In genomic region chr12:33456242-33456641, GRCm38 (mm10) we compare ENCODE assay signal across 18 mouse cellular contexts. TPM values are rescaled to one million over a fixed set of nuclear protein-coding genes. Genes with fewer than 3 reads are reported as not detected.
DNase-seq lines count a peak whose midpoint lies in the region; ATAC-seq and TF ChIP-seq lines count a peak whose summit lies in the region.
"Had no signal": no experiment of that assay in that cellular context is flagged by ENCODE, and none has a peak within 500 bp of the region (broad histone marks: within the 10 kb centered on the region; RNA-seq: fewer than 3 reads in every experiment).

No protein-coding gene starts in this region.

- no peak overlapping the region for H3K4me3 ChIP-seq in gastrocnemius, adult 2 months
- no peak overlapping the region for H3K4me3 ChIP-seq in kidney, postnatal 0 days (replicated peaks; ENCODE audit: low read depth, low read length)
- H3K4me3 ChIP-seq: embryonic facial prominence, embryonic 12.5 days; forebrain, embryonic 13.5 days; limb, embryonic 13.5 days; lung, embryonic 15.5 days; midbrain, embryonic 15.5 days; neural tube, embryonic 15.5 days had no signal

- DNase-seq in gastrocnemius, adult 2 months, result no peak
- no peak for DNase-seq in gastrocnemius, postnatal 25 days
- DNase-seq in kidney, postnatal 0 days (ENCODE audit: low spot score), result peak; percentile 31
- no peak for DNase-seq in kidney, adult 18-20 months
- peak; percentile 8 for DNase-seq in Muller cell, postnatal 12 days (ENCODE audit: inconsistent ontology term)
- peak; percentile 8 to 17 for DNase-seq in heart, postnatal 14 days
- no peak for DNase-seq in cerebellum, postnatal 10 days
- DNase-seq: cerebellum, adult 2 months; gastrocnemius, postnatal 36 days; right cerebral cortex, postnatal 25 days had no signal

- H3K4me1 ChIP-seq in kidney, postnatal 0 days (replicated peaks; ENCODE audit: insufficient read depth, low read length), result no peaks in the 10 kb centered on the region
- H3K4me1 ChIP-seq: embryonic facial prominence, embryonic 12.5 days; forebrain, embryonic 13.5 days; limb, embryonic 13.5 days; neural tube, embryonic 15.5 days had no signal

- ATAC-seq in kidney, postnatal 0 days (replicated peaks; ENCODE audit: low FRiP score, low read depth), result no peak
- ATAC-seq in cerebellum, adult (ENCODE audit: insufficient number of reproducible peaks, low FRiP score, low TSS enrichment), result no peak
- ATAC-seq: forebrain, embryonic 13.5 days; midbrain, embryonic 15.5 days had no signal

- H3K4me2 ChIP-seq in kidney, postnatal 0 days (ENCODE audit: low read length), result no peak overlapping the region
- H3K4me2 ChIP-seq: embryonic facial prominence, embryonic 12.5 days; forebrain, embryonic 13.5 days; hindbrain, embryonic 14.5 days; limb, embryonic 13.5 days; lung, embryonic 15.5 days; midbrain, embryonic 15.5 days; neural tube, embryonic 15.5 days had no signal

- intact Hi-C loops in gastrocnemius, adult 2 months (cut with DNase I), result no loop called here
- intact Hi-C loops in heart, postnatal 14 days (cut with DNase I), result no loop called here

- no peak for TF ChIP-seq CTCF in gastrocnemius, adult 2 months (IDR thresholded peaks at IDR 0.05)
- no peak for TF ChIP-seq CTCF in kidney, postnatal 0 days (IDR thresholded peaks at IDR 0.05; ENCODE audit: low read depth)

- no peaks in the 10 kb centered on the region for H3K27me3 ChIP-seq in kidney, postnatal 0 days (ENCODE audit: insufficient read depth, low read length)
- H3K27me3 ChIP-seq: embryonic facial prominence, embryonic 12.5 days; forebrain, embryonic 13.5 days; limb, embryonic 13.5 days; lung, embryonic 15.5 days; midbrain, embryonic 15.5 days; neural tube, embryonic 15.5 days had no signal

- H3K9ac ChIP-seq in kidney, postnatal 0 days (ENCODE audit: low read depth, low read length), result no peak overlapping the region
- H3K9ac ChIP-seq: embryonic facial prominence, embryonic 12.5 days; forebrain, embryonic 13.5 days; hindbrain, embryonic 14.5 days; limb, embryonic 13.5 days; lung, embryonic 15.5 days; midbrain, embryonic 15.5 days; neural tube, embryonic 15.5 days had no signal

- peak overlapping the region; percentile 65 for H3K27ac ChIP-seq in gastrocnemius, adult 2 months
- no peak overlapping the region for H3K27ac ChIP-seq in kidney, postnatal 0 days
- H3K27ac ChIP-seq: embryonic facial prominence, embryonic 12.5 days; forebrain, embryonic 13.5 days; hindbrain, embryonic 14.5 days; limb, embryonic 13.5 days; lung, embryonic 15.5 days; midbrain, embryonic 15.5 days; neural tube, embryonic 15.5 days had no signal

- 45% methylated on average over 5 of the region's 5 CpGs for WGBS in kidney, postnatal 0 days

- no peaks in the 10 kb centered on the region for H3K36me3 ChIP-seq in kidney, postnatal 0 days (ENCODE audit: insufficient read depth, low read length)
- H3K36me3 ChIP-seq: embryonic facial prominence, embryonic 12.5 days; limb, embryonic 13.5 days; lung, embryonic 15.5 days; midbrain, embryonic 15.5 days; neural tube, embryonic 15.5 days had no signal

- H3K9me3 ChIP-seq in kidney, postnatal 0 days (replicated peaks; ENCODE audit: low read length), result no peaks in the 10 kb centered on the region
- H3K9me3 ChIP-seq: embryonic facial prominence, embryonic 12.5 days; forebrain, embryonic 13.5 days; limb, embryonic 13.5 days; lung, embryonic 15.5 days; midbrain, embryonic 15.5 days; neural tube, embryonic 15.5 days had no signal

RNA-seq across cellular contexts. Expression of gene Twistnb, which starts 26.8 kb away (rescaled TPM):
- 10 to 100 TPM; 11.4 to 11.5 TPM for total RNA-seq in gastrocnemius, adult 2 months (2021)
- 1 to 10 TPM; 7.2 to 9.5 TPM for total RNA-seq in gastrocnemius, postnatal 25 days (2021)
- 72.4 and 77.6 TPM in 2 replicates for polyA plus RNA-seq in kidney, postnatal 0 days (2015; fragmentation: Nextera tagmentation; extraction: Ambion mirVana)
- 1 to 10 TPM; 8.6 to 9.3 TPM for total RNA-seq in heart, postnatal 14 days (2021)

Comparison
In these comparisons a context has a peak if more than half of its experiments do, and no peak if none do; other contexts are left out.
1. DNase-seq: peak in kidney, postnatal 0 days (single experiment), Muller cell, postnatal 12 days (single experiment) and heart, postnatal 14 days (2 of 2); none in gastrocnemius, adult 2 months (single experiment), gastrocnemius, postnatal 25 days (single experiment), kidney, adult 18-20 months (single experiment) and cerebellum, postnatal 10 days (0 of 2).